Mouse (Mus musculus) adrenal gland, adult (tissue): ENCODE results near the gene Spag9.
A peak's percentile ranks its signal among the peaks of the same experiment; 100 is the strongest.

Source experiments
- DNase-seq, 2 experiments: peaks; one replicate each; pipeline ENCODE4 v3.0.0; 2022 to 2023; ENCODE audit warnings: low spot score in 1 of 2; ENCODE audit not compliant: inconsistent age in 2 of 2

The Spag9 gene

DNA sequence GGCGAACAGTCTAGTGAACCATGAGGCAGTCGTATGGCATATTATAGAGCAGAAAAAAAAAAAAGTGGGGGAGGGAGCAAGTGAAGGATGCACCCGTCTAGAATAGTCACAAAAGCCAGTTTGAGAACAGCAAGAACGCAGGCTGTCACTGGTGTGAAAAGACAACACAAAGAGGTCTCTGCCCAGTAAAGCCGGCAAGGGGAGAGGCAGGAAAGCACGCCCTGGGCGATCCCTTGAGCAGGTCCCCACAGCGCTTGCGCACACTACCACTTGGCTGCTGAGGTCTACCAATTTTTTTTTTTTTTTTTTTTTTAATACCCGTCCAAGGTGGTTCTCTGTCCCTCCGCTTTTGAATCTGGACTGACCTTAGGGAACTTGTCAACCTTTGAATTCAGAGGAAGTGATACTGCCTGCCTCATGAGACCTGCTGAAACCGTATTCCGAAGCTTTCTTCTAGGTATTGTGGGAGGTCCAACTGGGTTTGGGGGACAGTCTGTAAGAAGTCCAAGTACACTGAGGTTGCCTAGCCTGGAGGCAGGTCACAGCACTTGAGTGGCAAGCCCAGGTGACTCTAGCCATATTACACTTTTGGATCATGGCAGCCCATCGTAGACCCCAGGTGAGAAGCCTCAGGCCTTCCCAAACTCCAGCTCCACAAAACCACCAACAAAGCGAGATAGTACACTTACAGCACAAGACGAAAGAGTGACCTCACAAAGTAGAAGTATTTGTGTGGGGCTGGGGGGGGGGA is 153.8 kb downstream of the Spag9 start:
- no peak for DNase-seq

DNA sequence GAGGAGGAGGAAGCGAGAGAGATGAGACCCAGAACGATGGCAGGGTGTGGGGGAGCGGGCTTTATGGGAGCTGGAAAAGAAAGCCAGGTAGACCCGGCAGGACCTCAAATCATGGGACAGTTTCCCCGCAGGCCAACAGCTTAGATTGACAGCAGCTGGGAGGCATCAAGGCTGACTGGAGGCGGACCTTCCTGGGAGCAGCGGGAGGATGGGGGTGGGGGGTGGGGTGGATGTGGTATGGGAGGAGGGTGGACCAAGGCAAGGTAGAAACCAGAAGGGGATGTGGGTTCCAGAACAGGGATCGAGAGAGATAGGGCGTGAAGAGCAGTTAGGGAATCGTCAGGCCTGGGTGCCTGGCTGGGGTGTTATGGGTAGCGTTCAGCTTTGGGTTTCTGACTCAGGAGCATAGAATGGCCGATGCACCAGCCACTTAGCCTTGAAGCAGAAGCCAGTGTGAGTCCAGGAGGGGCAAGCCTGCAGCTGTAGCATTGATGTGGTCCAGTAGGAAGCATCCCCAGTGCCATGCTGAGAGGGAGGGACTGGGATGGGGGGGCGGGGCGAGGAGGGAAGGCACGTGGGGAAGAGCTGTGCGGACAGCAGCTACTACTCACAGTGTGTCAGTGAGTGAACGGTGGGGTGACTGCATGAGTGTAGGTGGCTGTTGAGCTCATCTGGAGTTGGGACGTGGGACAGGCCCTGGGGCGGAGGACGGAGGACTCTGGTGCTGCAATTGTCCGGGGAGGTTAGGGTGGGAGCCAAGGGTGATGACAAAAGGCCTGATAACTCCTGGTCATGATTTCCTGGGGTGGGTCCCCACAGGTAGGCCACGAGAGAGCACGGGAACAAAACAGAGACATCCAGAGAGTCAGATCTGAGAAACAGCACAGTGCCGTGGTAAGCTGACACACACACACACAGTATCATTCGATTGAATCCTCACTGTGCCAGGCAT is 154.9 kb downstream of the Spag9 start:
- DNase-seq: no peak

DNA sequence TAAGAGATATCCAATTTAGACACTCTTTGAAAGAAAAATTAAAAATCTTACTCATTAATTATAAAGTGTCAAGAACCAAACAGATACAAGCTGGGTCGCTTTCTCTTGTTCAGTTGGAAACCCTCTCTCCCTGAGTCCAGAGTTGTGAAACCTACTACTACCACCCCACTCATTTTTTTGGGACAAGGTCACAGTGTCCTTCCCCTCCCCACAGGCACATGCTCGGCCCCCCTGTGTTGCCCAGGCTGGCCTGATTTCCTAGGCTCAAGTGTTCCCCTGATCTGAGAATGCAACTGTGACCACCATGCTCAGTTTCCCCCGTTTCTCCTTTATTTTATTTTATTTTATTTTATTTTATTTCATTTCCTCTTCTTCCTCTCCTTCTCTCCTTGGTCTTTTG is 158.3 kb downstream of the Spag9 start:
- peak in 1 of 2 experiments; percentile 78 for DNase-seq

DNA sequence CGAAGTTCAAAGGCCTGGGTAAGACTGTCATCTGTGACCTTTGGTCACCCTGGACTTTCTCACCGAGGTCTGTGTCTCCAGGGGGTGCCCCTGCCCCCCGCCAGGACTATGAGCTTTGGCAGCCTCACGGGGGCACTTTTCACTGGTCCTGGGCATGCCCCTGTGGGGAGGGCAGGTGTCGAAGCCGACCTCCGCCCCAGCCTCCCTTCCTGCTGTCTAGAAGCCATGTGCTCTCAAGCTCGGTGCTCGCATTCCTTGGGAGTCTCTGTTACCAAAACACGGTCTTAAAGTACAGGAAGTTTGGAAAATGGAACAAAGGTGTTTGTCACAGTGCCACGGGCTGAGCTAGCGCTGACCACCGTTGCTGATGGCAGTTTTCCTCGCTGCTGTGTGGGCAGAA is 162.6 kb downstream of the Spag9 start:
- DNase-seq: peak; percentile 36 to 78

DNA sequence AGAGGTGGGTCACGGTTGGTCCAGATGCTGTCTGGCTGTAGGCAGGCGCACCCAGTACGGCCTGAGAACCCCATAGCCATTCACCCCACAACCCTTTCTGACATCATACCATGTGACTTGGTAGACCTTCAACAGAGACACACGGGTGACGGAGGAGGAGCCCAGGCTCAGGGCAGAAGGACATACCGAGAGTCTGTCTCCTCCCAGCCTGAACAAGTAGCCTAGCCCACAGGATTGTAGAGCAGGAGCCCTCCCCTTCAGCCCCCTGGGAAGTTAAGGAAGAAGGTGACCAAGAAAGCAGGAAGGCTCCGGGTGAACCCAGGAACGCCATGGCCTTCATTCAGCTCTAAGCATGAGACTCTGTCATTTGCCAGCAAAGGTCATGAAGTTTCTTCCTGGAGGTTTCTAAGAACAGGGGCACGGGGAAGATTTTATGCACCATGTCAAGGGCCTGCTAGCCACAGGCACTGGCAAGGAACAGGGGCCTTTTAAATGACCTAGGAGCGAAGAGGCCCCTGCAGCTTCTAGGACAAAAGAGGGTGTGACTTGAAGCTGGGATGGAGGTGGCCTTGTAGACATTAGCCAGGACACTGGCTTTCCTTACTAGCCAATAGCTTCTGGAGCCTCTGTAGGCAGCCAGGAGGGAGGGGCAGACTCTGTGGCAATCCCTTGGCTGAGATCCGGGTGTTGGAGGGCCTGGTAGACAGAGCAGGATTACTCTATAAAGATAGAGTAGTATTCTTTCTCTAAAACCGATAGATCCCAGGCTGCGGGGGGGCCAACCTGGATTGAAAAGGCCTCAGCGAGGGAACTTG is 163.4 kb downstream of the Spag9 start:
- DNase-seq: peak; percentile 68 to 92

DNA sequence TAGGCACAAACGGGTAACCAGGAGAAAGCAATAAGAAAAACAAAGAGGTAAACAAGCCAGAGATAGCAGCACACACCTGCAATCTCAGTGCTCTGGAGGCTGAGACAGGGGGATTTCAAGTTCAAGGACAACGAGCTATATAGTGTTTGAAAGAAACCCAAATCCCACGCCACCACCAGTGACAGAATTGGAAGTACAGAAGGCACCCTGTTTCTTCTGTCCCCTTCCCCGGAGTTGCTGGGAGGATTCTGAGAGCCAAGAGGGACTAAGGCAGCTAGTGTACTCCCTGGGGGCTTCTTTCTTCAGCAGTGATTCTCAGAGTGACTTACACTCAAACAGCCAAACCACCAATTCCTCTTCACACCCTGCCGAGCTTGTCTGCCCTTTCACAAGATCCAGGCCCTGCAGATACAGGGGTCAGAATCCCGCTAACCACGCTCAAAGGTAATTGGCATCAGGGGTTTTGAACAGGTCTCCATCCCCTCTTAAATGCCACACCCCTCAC is 164.1 kb downstream of the Spag9 start:
- no peak for DNase-seq

DNA sequence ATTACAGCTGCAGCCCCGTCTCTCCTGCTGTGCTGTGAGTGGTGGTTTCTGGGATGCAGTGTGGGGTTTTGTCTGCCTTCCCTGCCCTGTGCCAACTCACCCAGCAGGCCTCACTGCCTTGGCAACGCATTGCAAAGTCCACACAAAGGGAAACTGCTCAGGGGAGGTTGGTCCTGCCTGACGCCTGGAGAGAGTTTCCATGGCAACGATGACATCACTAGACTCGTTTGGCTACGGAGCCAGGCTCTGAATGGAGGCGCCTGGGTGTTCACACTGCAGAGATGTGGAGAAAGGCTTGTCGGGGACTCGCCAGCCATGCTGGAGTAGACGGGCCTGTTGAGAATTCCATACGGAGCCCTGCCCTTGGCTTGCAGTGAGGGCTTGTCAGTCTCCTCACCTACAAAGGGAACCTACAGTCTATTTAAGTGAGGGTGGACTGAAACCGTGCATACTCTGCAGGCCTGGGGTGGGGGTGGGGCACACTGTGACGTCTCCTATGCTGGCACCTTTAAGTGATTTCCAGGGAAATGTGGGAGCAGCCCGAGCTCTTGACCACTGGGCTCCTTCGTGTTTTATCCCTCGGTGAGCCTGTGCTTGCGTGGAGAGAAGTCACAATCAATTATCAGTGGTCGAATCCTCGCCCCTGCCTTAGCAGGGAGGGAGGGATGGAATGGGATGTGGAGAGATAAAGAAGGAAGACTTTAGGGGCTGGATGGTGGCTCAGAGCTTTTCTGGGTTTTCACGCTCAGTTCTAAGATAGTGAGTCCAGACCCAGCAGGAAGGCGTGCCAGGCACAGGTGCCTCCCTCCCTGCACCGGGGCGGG is 164.8 kb downstream of the Spag9 start:
- peak; percentile 92 to 97 for DNase-seq

DNA sequence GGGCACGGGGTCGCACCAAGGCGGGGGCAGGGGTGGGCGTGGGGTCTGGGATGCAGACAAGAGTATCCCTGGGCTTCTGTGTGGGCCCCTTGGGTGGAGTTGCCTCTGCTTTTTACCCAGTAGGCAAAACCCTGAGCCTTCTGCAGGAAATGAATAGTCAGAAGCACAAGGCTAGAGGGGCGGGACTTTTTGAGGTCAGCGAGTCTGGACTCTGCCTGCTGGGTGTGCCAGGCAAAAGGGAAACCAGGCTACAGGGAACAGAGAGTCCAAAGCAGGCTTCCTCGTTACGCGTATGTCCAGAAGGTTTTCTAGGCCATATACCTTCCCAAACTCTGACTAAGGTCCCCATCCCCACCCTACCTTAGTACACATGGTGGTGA is 165.4 kb downstream of the Spag9 start:
- DNase-seq: peak; percentile 87 to 95

DNA sequence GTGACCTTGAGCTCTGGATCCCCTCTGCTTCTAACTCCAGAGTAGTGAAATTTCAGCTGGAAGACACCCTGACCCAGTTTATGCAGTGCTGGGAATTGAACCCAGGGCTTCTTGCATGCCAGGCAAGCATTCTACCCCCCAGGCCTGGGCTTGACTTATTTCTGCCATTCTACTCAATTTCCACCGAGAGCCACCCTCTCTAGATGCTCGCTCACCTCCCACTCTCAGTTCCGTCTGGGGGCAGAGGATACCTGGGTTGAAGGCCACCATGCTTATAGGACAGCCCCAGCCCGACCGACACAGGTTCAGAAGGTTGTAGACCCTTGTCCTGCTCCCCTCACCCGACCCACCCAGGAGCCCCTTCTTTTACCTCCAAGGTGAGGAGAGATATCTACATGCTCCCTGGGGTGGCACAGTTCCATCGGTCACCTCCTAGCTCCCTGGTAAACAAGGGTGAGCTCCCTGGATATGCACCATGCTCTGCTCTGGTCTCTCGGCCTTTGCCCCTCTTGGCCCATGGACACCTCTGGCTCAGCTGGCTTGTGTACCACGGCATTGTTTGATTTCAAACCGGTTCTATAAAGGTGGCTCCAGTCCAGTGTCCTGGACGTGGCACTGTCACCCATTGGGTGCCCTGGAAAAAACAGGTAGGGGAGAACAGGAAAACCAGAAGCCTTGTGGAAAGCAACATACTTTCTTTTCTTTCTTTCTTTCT is 166.1 kb downstream of the Spag9 start:
- DNase-seq: peak in 1 of 2 experiments; percentile 65

DNA sequence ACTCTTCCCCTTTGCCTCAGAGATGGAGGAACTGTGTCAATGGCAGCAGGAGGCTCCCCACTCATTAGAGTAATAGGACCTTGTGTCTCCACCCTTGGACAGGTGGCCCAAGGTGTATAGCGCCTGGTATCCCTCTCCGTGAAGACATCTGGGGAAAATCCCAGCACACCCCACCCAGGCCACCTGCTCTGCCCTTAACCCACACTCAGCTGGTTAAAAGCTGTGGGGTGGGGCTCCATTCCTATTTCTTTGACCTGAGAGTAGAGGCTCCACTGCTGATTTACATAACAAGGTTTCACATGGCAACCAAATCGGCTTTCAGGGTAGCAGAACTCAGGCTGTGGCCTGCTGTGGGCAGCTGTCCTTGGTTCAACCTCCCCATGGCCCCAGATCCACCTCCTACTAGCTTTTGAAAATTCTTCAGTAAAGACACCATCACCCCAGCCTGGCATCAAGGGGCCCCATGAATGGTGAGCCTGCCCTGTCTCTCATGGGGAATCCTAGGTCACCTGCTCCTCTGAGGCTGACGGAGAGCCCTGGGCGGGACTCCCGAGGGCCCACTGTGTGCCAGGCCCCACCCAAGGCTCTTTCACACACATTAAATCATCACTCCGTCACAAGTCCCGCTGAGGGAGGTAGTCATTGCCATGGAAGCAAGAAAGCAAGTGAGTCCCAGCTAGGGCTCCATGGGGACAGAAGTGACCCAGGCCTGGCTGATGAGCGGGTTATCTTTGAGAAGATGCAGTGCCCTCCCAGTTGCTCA is 167.3 kb downstream of the Spag9 start:
- peak; percentile 71 to 92 for DNase-seq

DNA sequence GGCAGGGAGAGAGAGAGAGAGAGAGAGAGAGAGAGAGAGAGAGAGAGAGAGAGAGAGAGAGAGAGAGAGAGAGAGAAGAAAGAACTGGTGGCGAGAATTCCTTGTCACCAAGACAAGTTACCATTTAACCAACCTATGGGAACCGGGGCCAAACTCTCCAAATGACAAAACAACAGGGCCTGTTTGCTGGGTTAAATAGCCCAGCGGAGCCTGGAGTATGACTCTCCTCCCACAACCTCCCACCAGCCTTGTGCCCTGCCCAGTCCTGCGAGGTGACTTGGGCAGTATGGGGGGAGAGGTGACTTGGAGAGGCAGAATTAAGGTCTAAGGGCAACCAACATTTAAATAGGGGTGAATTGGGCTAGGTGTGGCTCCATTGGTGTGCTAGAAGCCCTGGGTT is 169.9 kb downstream of the Spag9 start:
- no peak for DNase-seq

DNA sequence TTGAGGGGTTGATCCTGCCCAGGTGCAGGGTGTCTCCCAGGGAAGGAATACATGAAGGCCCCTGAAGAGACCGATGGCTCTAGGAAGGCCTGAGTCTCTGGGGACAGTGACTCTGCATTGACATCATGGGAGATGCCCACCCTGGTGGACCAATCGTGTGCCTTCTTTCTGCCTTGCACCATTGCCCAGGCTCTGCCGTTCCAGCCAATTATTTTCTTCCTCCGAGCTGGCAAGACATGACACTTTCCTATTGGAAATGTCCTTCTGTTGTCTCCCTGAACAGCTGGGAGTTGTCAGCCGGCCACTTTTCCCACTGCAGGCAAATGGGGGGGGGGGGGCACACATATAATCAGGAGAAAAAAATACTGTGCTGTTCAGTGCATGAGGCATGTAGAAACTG is 172.3 kb downstream of the Spag9 start:
- no peak for DNase-seq

DNA sequence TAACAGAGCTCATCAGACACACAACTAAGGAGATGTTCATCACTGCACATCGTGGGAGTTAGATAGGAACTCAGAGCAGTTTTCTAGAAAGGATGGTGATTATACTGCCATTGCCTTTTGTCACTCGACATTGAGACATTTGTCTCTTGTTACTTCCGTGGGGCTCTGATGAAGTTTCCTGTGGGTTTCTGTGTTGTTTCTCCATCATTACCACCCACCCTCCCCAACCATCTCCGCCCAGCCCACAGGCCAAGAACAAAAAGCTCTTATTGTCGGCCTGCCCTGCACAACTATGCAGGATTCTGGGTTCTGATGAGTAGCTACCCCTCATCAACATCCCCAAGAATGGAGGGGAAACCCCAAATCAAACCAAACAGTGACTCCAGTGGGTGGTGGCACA is 173.7 kb downstream of the Spag9 start:
- DNase-seq: no peak

DNA sequence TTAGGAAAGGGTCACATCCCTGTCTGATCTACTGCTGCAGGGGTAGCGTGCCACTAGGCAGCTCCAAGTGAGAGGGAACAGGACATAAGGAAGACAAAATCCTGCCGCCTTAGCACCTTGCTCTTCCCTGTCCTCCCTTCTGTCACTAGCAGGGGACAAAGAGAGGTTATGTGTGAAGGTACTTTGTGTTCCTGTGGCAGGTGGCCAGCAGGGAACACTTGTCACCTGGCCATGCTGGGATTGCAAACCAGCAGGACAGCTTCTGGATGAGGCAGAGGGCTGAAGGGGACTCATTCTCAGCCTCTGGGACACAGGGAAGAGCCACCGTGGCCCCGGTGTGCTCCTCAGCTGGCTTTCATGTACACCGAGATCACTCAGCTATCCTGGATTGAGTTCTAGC is 175.8 kb downstream of the Spag9 start:
- peak in 1 of 2 experiments; percentile 28 for DNase-seq

DNA sequence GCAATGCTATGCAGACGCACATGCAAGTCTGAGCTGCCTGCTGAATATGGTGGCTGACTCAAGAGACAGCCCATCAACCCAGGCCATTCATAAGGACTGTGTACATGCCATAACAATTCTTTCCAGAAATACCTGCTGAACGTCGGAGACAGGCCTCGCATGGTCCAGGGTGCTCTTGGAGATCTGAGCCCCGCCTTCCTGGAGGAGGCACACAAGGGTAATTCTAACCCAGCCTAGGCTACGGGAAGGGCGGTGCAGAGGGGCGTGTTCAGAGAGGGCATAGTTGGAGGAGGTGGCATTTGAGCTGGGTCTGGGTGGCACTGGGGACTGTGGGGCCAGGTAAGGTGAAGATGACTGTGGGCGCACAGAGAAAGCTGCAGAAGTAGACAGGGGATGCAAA is 176.3 kb downstream of the Spag9 start:
- peak in 1 of 2 experiments; percentile 29 for DNase-seq

DNA sequence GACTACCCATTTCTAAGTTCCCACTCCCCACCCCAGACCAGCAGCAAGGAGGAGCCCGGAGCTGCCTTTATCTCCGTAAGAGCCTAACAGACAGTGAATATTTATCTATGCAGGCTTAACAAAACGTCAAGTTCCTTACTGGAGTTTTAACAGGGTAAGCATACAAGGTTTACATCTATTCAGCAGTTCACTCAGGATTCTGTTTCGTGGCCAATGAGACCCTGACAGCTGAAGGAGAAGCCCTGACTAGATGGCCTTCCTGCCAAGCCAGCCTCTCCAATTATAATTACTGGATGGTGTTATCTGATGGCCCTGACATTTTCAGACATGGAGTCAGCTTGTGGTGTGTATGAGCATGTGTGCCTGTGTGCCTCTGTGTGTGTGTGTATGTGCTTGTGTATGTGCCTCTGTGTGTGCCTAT is 177.8 kb downstream of the Spag9 start:
- peak; percentile 62 to 85 for DNase-seq

DNA sequence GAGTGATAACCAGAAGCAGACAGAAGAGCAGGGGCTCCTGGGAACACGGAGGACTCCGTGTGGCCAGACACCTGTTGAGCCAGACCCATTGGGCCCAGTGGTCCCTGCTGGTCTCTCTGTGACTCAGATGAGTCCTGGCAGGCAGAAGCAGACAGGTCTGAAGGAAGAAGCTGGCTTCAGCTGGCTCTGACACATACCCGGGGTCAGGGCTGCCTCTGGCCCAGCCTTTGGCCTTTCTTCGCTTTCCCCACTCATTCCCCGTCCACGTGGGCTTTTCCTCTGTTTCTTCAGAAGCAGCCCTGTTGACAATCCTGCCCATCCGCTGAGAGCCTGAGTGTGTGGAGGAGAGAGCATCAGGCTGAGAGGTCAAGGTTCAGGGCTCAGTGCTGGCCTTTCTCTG is 179.4 kb downstream of the Spag9 start:
- DNase-seq: peak in 1 of 2 experiments; percentile 59
